Mouse (Mus musculus) limb, embryonic 15.5 days (tissue): ENCODE data around the gene Cytl1. TPM values are rescaled to one million over a fixed set of nuclear protein-coding genes. Genes with fewer than 3 reads are reported as not detected.

Experiments used
- ATAC-seq: fragments of 200-750 bp; cut with Nextera tagmentation; 2 replicates; pipeline ENCODE4 v1.8.0; 2017; ENCODE audit warnings: low read depth, moderate TSS enrichment; ENCODE audit not compliant: insufficient number of reproducible peaks, low FRiP score, low TSS enrichment
- H3K27ac ChIP-seq: fragments of 300-500 bp; sonication (generic); 2 replicates; pipeline ENCODE4 v1.5.1; 2015; ENCODE audit warnings: moderate library complexity, mild to moderate bottlenecking, inconsistent platforms
- H3K27me3 ChIP-seq: fragments of 300-500 bp; sonication (generic); 2 replicates; pipeline ENCODE4 v1.6.1; 2015; ENCODE audit warnings: inconsistent platforms
- H3K36me3 ChIP-seq: fragments of 300-500 bp; sonication (generic); 2 replicates; pipeline ENCODE4 v1.6.1; 2015; ENCODE audit warnings: inconsistent platforms
- H3K4me1 ChIP-seq: fragments of 300-500 bp; sonication (generic); 2 replicates; pipeline ENCODE4 v1.6.1; 2015; ENCODE audit warnings: inconsistent platforms
- H3K4me2 ChIP-seq: fragments of 300-500 bp; sonication (generic); 2 replicates; pipeline ENCODE4 v1.6.1; 2015; ENCODE audit warnings: mild to moderate bottlenecking, inconsistent platforms
- H3K4me3 ChIP-seq: fragments of 300-500 bp; sonication (generic); 2 replicates; pipeline ENCODE4 v1.5.1; 2015; ENCODE audit warnings: mild to moderate bottlenecking, inconsistent platforms
- H3K9ac ChIP-seq: fragments of 300-500 bp; sonication (generic); 2 replicates; pipeline ENCODE4 v1.6.1; 2015; ENCODE audit warnings: inconsistent platforms
- H3K9me3 ChIP-seq: fragments of 300-500 bp; sonication (generic); 2 replicates; pipeline ENCODE4 v1.6.1; 2016; ENCODE audit warnings: inconsistent platforms
- WGBS: fragments of 180-500 bp; shearing (Covaris S2); methylation state at CpG from one replicate; pipeline ENCODE4 v1.1.7; 2015; 5-methylcytosine and 5-hydroxymethylcytosine counted together
- polyA plus RNA-seq: library from polyadenylated mRNA; unstranded; fragments of >200 nt; fragmentation: Nextera tagmentation; extraction: Ambion mirVana; gene quantifications from 2 replicates; pipeline ENCODE4 v1.2.1, GENCODE M21; 2015

The Cytl1 gene
- polyA plus RNA-seq = 78.7 and 87.1 TPM in 2 replicates

DNA sequence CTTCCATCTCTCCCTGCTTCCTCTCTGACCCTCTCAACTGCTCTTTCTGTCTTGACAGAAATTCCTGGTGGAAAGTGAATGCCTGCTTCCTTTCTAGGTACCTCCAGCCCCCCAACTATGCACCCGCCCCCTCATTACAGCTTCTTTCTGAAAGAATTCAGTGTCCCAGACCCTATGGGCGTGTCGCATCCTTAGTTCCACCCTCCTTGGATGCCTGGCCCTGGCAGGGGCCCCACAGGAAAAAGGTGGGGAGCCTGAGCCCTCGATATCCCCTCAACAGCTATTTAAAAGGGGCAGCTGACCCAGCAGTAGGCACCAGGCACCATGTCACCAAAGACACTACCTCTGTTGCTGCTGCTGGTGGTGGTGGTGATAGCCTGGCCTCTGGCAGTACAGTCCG is at the start of gene Cytl1:
Gene Cytl1 (plus strand): TSS at position 296 of the 400 bp plus-strand sequence.
- no peak within 1 kb of the TSS for H3K9ac ChIP-seq
- peak within 1 kb of the TSS; percentile 2; the same call in 1 of the 2 replicates for H3K4me2 ChIP-seq
- H3K9me3 ChIP-seq = no peaks in the 10 kb centered on the region
- peak; percentile 40 for ATAC-seq
- 38% methylated on average over 5 of the region's 5 CpGs for WGBS
- H3K36me3 ChIP-seq = no peaks in the 10 kb centered on the region
- H3K4me1 ChIP-seq = peaks cover 8% of the 10 kb centered on the region
- H3K4me3 ChIP-seq = peak within 1 kb of the TSS; percentile 19
- H3K27ac ChIP-seq = no peak within 1 kb of the TSS
- H3K27me3 ChIP-seq = 0 out of 2 replicates have a peak, but pooled peaks cover 7% of the 10 kb centered on the region

- 82% methylated on average over 3 of the region's 3 CpGs for WGBS
- H3K27ac ChIP-seq = no peak overlapping the region
Observed at GRCm38 (mm10) chr5:37692759-37693158, 42.6 kb upstream of the Cytl1 start.

GRCm38 (mm10) chr5:37695773-37696172 is 39.5 kb upstream of the Cytl1 start:
- no peaks in the 10 kb centered on the region for H3K27me3 ChIP-seq
- H3K4me3 ChIP-seq = no peak overlapping the region
- H3K27ac ChIP-seq = no peak overlapping the region
- no peaks in the 10 kb centered on the region for H3K36me3 ChIP-seq
- WGBS = 53% methylated on average over 4 of the region's 4 CpGs
- no peak overlapping the region for H3K4me2 ChIP-seq
- H3K4me1 ChIP-seq = peaks cover 8% of the 10 kb centered on the region; the same call in 1 of the 2 replicates
- no peak overlapping the region for H3K9ac ChIP-seq
- H3K9me3 ChIP-seq = no peaks in the 10 kb centered on the region
- no peak for ATAC-seq

More at GRCm38 (mm10) chr5:37692759-37693158, 42.6 kb upstream of the Cytl1 start:
- Histone ChIP-seq H3K36me3 (no peaks in the 10 kb centered on the region), H3K4me1 (no peaks in the 10 kb centered on the region), H3K27me3 (no peaks in the 10 kb centered on the region), H3K9me3 (no peaks in the 10 kb centered on the region), H3K4me2 (no peak overlapping the region), H3K9ac (no peak overlapping the region), H3K4me3 (no peak overlapping the region)
- ATAC-seq = no peak

DNA sequence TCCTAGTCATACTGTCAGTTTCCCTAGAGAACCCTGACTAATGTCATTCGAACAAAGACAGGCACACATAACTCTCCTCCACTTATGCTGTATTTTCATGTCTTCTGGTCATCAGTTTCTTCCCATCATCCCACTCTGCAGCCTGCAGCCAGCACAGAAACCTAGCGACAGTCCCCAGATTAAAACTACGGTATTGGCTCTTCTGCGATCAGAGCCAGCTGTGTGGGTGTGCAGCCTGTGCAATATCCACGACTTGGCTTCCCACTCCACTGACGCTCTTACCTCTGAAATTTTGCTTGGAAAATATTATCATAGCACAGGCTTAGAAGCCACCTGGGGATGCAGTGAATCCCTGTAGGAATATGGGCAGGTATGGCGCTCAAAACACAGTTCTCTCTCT is 38.0 kb upstream of the Cytl1 start:
- no peak for ATAC-seq
- Histone ChIP-seq H3K9ac (no peak overlapping the region), H3K4me1 (peaks cover 10% of the 10 kb centered on the region; the same call in 1 of the 2 replicates), H3K9me3 (no peaks in the 10 kb centered on the region), H3K4me2 (no peak overlapping the region), H3K4me3 (no peak overlapping the region), H3K27me3 (no peaks in the 10 kb centered on the region), H3K27ac (no peak overlapping the region), H3K36me3 (no peaks in the 10 kb centered on the region)
- 86% methylated on average over 7 of the region's 7 CpGs for WGBS

DNA sequence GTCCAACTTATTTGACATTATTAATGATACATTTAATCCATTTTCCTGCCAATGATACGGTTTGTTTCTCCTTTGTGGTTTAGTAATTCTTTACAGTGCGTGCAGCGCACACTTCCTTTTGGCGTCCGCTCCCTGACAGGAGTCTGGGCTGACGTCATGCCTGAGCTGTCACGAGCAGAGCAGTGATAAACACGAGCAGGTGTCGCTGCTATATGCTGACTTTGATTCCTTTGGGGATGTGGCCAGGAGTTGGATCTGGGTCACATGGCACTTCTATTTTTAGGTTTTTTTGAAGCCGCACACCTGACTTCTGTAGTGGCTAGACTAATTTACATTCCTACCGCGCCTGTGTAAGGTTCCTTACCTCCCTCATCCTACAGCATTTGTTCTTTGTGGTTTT is 35.6 kb upstream of the Cytl1 start:
- Histone ChIP-seq H3K9ac (no peak overlapping the region), H3K4me3 (no peak overlapping the region), H3K27me3 (no peaks in the 10 kb centered on the region), H3K4me2 (no peak overlapping the region), H3K4me1 (peaks cover 10% of the 10 kb centered on the region; the same call in 1 of the 2 replicates), H3K27ac (no peak overlapping the region), H3K9me3 (no peaks in the 10 kb centered on the region), H3K36me3 (no peaks in the 10 kb centered on the region)
- peak; percentile 71; the same call in 1 of the 2 replicates for ATAC-seq
- whole genome bisulfite sequencing = 53% methylated on average over 12 of the region's 12 CpGs

GRCm38 (mm10) chr5:37704962-37705361 is 30.4 kb upstream of the Cytl1 start:
- no peaks in the 10 kb centered on the region for H3K36me3 ChIP-seq
- no peaks in the 10 kb centered on the region for H3K9me3 ChIP-seq
- no peak overlapping the region for H3K9ac ChIP-seq
- 78% methylated on average over 2 of the region's 2 CpGs for WGBS
- no peak for ATAC-seq
- no peaks in the 10 kb centered on the region for H3K27me3 ChIP-seq
- H3K27ac ChIP-seq = no peak overlapping the region
- no peak overlapping the region for H3K4me2 ChIP-seq
- H3K4me3 ChIP-seq = no peak overlapping the region
- peaks cover 8% of the 10 kb centered on the region; the same call in 1 of the 2 replicates for H3K4me1 ChIP-seq

GRCm38 (mm10) chr5:37708124-37708523 is 27.2 kb upstream of the Cytl1 start:
- no peak overlapping the region for H3K9ac ChIP-seq
- no peaks in the 10 kb centered on the region for H3K36me3 ChIP-seq
- H3K4me3 ChIP-seq = no peak overlapping the region
- WGBS = 69% methylated on average over 3 of the region's 3 CpGs
- H3K27me3 ChIP-seq = no peaks in the 10 kb centered on the region
- no peak overlapping the region for H3K27ac ChIP-seq
- H3K4me1 ChIP-seq = no peaks in the 10 kb centered on the region
- no peak overlapping the region for H3K4me2 ChIP-seq
- H3K9me3 ChIP-seq = no peaks in the 10 kb centered on the region
- ATAC-seq = no peak

GRCm38 (mm10) chr5:37709257-37709904 is 25.9 kb upstream of the Cytl1 start:
- no peak for ATAC-seq
- H3K4me1 ChIP-seq = peaks cover 5% of the 10 kb centered on the region; the same call in 1 of the 2 replicates
- H3K4me3 ChIP-seq = no peak overlapping the region
- H3K9me3 ChIP-seq = no peaks in the 10 kb centered on the region
- H3K4me2 ChIP-seq = no peak overlapping the region
- no peaks in the 10 kb centered on the region for H3K27me3 ChIP-seq
- H3K9ac ChIP-seq = no peak overlapping the region
- H3K27ac ChIP-seq = no peak overlapping the region
- 84% methylated on average over 5 of the region's 5 CpGs for WGBS
- H3K36me3 ChIP-seq = no peaks in the 10 kb centered on the region

DNA sequence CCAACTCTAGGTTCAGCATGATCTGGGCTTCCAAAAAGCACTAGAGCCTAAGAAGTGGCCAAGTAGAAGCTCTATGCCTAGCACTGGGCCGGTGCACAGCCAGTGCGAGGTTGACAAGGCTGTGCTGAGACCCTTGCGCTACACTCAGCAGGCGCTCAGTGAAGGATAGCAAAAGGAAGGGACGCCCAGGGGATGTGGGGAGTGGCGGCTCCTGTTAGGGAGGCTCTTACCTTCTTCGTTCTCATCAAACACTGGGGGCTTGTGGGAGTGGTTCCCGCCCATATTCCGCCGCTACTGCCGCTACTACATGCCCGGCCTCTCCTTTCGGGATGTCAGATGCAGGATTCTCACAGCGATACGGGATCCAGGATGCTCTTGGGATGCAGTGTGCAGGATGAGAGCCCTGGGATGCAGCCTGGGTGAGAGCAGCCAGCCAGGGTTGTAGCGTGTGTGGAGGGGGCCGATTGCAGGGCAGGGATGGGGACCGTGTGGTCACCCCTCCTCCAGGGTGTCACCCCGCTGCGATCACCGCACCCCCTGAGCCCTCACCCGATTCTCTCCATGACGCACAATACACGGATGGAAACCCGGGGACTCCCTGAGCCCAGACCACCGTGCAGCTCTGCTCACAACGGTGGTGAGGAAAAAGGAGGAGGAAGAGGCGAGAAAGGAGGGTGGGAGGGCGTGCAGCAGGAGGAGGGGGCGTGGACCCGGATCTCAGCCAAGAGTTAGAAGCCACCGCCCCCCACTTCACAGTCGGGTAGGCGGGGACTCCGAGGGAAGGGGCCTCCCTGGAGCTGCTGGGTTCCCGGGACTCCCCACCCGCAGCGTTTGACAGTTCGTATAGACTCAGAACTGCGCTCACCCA is 18.6 kb upstream of the Cytl1 start, which contains the start of gene Stk32b:
Gene Stk32b (minus strand): TSS at position 667 of the 868 bp plus-strand sequence.
- no peak within 1 kb of the TSS for H3K27ac ChIP-seq
- WGBS = 1% methylated on average over 40 of the region's 40 CpGs
- H3K4me2 ChIP-seq = peak within 1 kb of the TSS; percentile 77
- H3K27me3 ChIP-seq = peaks cover 33% of the 10 kb centered on the region
- no peaks in the 10 kb centered on the region for H3K36me3 ChIP-seq
- ATAC-seq = peak; percentile 72
- H3K4me3 ChIP-seq = peak within 1 kb of the TSS; percentile 48
- H3K4me1 ChIP-seq = peaks cover 35% of the 10 kb centered on the region
- peak within 1 kb of the TSS; percentile 37 for H3K9ac ChIP-seq
- H3K9me3 ChIP-seq = no peaks in the 10 kb centered on the region

GRCm38 (mm10) chr5:37717384-37717963 is 17.8 kb upstream of the Cytl1 start:
- Histone ChIP-seq H3K27me3 (peaks cover 33% of the 10 kb centered on the region), H3K4me1 (peaks cover 40% of the 10 kb centered on the region), H3K9me3 (no peaks in the 10 kb centered on the region), H3K4me3 (peak overlapping the region; percentile 48), H3K4me2 (peak overlapping the region; percentile 77), H3K9ac (peak overlapping the region; percentile 37; the same call in 1 of the 2 replicates), H3K27ac (no peak overlapping the region), H3K36me3 (no peaks in the 10 kb centered on the region)
- ATAC-seq = no peak; the same call in 1 of the 2 replicates
- under 1% methylated on average over 14 of the region's 14 CpGs for WGBS

- H3K4me3 ChIP-seq = no peak overlapping the region
- H3K4me2 ChIP-seq = no peak overlapping the region
- no peaks in the 10 kb centered on the region for H3K36me3 ChIP-seq
- peak overlapping the region; percentile 34 for H3K27ac ChIP-seq
- no peak for ATAC-seq
- H3K9me3 ChIP-seq = no peaks in the 10 kb centered on the region
- 7% methylated on average over 6 of the region's 6 CpGs for WGBS
- H3K9ac ChIP-seq = no peak overlapping the region
- H3K4me1 ChIP-seq = peaks cover 40% of the 10 kb centered on the region
- peaks cover 30% of the 10 kb centered on the region for H3K27me3 ChIP-seq
Observed at GRCm38 (mm10) chr5:37720670-37721069, 14.6 kb upstream of the Cytl1 start.
